ENCODE assay signal across 13 mouse cellular contexts in the genomic region with DNA sequence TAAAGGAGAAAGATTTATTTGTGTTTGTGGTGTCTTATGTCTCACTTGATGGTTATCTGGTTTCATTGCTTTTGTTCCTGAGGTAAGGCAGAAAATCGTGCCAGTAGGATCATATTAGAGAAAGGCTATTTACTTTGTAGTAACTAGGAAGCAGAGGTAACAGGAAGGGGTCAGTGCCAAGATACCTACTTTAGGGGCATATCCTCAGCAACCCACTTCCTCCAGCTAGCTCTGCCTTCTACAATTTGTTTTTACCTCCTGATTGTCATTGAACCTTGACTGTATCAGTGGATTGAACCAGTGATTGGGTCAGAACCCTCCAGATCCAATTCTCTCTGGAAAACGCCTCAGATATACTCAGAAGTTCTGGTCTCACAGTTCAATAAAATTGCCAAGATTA.
"Had no signal": no experiment of that assay in that cellular context is flagged by ENCODE, and none has a peak within 500 bp of the region (broad histone marks: within the 10 kb centered on the region; RNA-seq: fewer than 3 reads in every experiment).

No protein-coding gene starts in this region.

- DNase-seq: kidney, adult 18-20 months; kidney, adult 9 months; kidney, postnatal 25 days; layer of hippocampus, postnatal 36 days; lung, adult 18-20 months; lung, postnatal 14 days; lung, postnatal 4 days; retina, postnatal 1 day; right cerebral cortex, postnatal 25 days; spleen, adult 18-20 months; thymus, adult 18-20 months had no signal

- ATAC-seq: intestine, embryonic 16.5 days; midbrain, embryonic 15.5 days had no signal
